Mouse (Mus musculus) thymus, adult 2 months (tissue): ENCODE results near the gene Dld.

Experiments
- CTCF ChIP-seq: fragments of 200-500 bp; IDR thresholded peaks from 2 replicates; pipeline ENCODE4 v1.5.1; 2012; ENCODE audit warnings: mild to moderate bottlenecking, control low read depth, low read length, moderate library complexity, borderline replicate concordance; ENCODE audit not compliant: control insufficient read depth, poor library complexity, insufficient read depth; ENCODE audit errors: extremely low read depth
- POLR2A ChIP-seq: fragments of 200-500 bp; IDR thresholded peaks from 2 replicates; pipeline ENCODE4 v1.6.1; 2012; ENCODE audit warnings: mild to moderate bottlenecking, low read length, control low read depth, moderate library complexity; ENCODE audit not compliant: control insufficient read depth, poor library complexity, insufficient read depth; ENCODE audit errors: extremely low read depth

DNA sequence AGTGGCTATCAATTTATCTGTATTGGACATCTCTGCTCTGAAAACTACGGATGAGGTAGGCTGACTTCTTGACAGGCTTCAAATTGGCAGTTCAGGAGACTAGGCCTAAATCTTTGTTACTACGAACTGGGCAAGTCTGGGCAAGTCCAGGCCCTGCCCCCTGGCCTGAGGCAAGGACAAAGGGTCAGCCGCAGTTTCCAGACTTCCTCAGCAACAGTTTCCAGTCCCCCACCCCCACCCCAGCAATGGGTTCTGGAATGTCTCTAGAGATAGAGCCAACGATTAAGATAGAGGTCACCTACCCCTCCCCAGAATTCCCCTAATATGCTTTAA is 24.0 kb upstream of the Dld start:
- TF ChIP-seq POLR2A (no peak), CTCF (no peak)
